Mouse (Mus musculus): ENCODE measurements at regions not wholly inside any gene's neighbourhood (a gene's known extent, or its start where the extent isn't known, plus 50 kb on each side); places are given as distances from the start of the nearest gene placed in this dataset.

- TF ChIP-seq HCFC1 (IDR thresholded peaks at IDR 0.05; ENCODE audit: borderline replicate concordance, insufficient read depth, low read length) (no peak), MAFK (IDR thresholded peaks at IDR 0.05; ENCODE audit: insufficient read depth, low read depth, low read length) (no peak), ZNF384 (IDR thresholded peaks at IDR 0.05; ENCODE audit: low read depth, low read length) (no peak), ZC3H11A (IDR thresholded peaks at IDR 0.05; ENCODE audit: borderline replicate concordance, low read depth, low read length) (no peak)
These were observed 127.8 kb downstream of the Mis18a start for GRCm38 (mm10) chr16:90599329-90599870.

Measured in ES-E14 (cell line).